Mouse (Mus musculus): ENCODE data around the gene Syt11. TPM values are rescaled to one million over a fixed set of nuclear protein-coding genes. Genes with fewer than 3 reads are reported as not detected.
"Not testable (repeated sequence)": the region's sequence is repeated elsewhere in the genome, so short reads cannot be mapped to it uniquely, and the experiment has no call there.

Gene Syt11
- polyA plus RNA-seq, 1 experiment from 2014 or later: 15.8 TPM

DNA sequence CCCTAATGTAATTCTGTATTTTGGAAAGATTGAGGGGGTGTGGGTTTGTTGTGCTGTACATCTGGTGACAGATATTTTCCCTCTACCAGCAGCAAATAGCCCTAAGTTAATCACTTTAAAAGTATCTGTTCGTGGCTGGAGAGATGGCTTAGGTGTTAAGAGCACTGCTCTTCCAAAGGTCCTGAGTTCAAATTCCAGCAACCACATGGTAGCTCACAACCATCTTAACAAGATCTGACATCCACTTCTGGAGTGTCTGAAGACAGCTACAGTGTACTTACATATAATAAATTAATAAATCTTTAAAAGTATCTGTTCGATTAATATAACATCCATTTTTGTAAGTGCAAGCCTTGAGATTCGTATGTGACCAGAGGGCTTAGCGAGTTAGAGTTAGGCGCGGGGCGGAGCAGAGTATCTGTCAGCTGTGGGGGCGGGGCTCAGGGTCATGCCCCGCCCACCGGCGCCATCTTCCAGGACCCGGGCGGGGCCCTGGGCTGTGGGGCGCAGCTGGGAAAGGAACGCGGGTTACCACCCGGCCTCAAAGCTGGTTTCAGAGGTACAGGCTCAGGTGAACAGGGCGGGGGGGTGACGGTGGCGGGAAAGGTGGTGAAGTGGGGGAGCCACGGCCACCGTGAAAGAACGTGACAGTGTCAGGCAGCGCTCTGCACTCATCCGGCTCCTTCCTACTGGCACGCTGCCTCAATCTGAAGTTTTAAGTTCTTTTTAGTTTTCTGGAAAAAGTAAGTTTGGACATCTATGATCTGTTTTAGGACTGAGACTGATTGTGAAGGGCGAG, 58.4 kb downstream of the Syt11 start, which contains the start of gene Rit1:
TSS of gene Rit1 (plus strand) at position 440 of the 799 bp plus-strand sequence.
- Histone ChIP-seq H3K36me3 (peaks cover 54% of the 10 kb centered on the region), H3K27ac (peak within 1 kb of the TSS; percentile 87), H3K4me1 (peaks cover 17% of the 10 kb centered on the region), H3K27me3 (ENCODE audit: insufficient read depth, poor library complexity, severe bottlenecking) (no peaks in the 10 kb centered on the region), H3K4me3 (peak within 1 kb of the TSS; percentile 74), H3K9me3 (no peaks in the 10 kb centered on the region)
- peak; percentile 93 for DNase-seq (ENCODE audit: low spot score)
- WGBS: under 1% methylated on average over 27 of the region's 27 CpGs

DNA sequence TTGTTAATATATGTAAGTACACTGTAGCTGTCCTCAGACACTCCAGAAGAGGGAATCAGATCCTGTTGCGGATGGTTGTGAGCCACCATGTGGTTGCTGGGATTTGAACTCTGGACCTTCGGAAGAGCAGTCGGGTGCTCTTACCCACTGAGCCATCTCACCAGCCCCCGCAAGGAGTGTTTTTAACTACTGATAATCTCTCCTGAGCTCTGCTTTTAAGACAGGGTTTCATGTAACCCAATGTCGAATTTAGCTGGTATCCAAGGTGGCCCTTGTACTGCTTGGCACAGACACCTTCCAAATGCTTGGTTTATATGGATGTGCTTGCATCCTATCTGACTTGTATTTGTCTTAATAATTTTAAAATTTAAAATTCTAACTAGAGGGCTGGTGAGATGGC, 59.2 kb downstream of the Syt11 start:
- 83% methylated on average over 5 of the region's 5 CpGs for WGBS
- not testable (repeated sequence) for H3K27me3 ChIP-seq (ENCODE audit: insufficient read depth, poor library complexity, severe bottlenecking); H3K27ac ChIP-seq; H3K9me3 ChIP-seq; H3K4me3 ChIP-seq
- Histone ChIP-seq H3K36me3 (peaks cover 56% of the 10 kb centered on the region), H3K4me1 (peaks cover 17% of the 10 kb centered on the region)
- peak; percentile 52 for DNase-seq (ENCODE audit: low spot score)

DNA sequence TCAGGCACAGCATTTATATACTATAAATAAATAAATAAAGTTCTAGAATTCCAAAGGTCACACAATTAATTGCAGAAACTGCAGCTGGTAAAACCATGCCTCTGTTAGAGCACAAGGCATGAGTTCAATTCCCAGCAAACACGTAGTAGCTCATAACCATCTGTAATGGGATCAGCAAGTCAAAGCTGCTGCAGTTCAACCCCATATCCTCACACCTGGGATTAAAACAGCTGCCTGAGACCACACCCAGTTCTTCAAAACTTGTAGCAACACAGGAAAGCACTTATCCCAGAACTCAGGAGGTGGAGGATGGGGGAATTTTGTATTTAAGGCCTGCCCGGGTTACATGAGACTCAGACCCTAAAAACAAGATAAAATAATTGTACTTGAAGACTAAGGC, 60.2 kb downstream of the Syt11 start:
- Histone ChIP-seq H3K27ac (no peak overlapping the region), H3K9me3 (no peaks in the 10 kb centered on the region), H3K36me3 (peaks cover 56% of the 10 kb centered on the region), H3K4me1 (peaks cover 17% of the 10 kb centered on the region), H3K27me3 (ENCODE audit: insufficient read depth, poor library complexity, severe bottlenecking) (no peaks in the 10 kb centered on the region), H3K4me3 (no peak overlapping the region)
- DNase-seq (ENCODE audit: low spot score): peak; percentile 48
- 66% methylated on average over 2 of the region's 2 CpGs for WGBS

DNA sequence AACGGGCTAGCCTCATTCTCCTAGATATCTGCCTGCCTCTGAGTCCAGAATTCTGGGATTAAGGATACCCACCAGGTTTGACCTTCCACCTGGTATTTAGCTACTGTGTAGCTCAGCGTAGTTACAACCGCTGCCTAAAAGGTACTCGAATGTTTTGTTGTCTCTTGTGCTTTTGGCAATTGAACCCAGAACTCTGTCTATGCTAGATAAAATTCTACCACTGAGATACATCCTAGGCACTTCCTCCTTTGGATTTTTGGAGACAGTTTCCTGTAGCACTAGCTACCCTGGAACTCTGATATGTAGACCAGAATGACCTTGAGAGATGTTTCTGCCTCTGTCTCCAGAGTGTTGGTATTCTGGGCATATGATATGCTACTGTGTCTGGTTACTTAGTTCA, 61.3 kb downstream of the Syt11 start:
- WGBS: 91% methylated on average over 4 of the region's 4 CpGs
- H3K4me1 ChIP-seq: peaks cover 10% of the 10 kb centered on the region

DNA sequence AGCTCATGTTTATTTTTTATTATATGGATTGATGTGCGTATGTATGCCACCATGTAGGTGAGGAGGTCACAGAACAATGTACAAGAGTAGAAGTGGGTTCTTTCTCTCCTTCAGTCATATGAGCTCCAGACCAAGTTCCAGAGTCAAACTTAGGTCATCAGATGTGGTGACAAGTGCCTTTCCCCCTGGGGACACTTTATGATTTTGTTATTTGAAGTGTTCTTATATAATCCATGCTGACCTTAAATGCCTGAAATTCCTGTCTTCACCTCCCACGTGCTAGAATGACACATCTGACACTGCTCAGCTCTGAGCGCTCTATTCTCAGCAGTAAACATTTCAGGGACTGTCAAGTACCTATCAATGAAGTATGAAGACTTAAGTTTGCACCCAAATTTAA, 73.7 kb downstream of the Syt11 start:
- Histone ChIP-seq H3K27me3 (ENCODE audit: insufficient read depth, poor library complexity, severe bottlenecking) (no peaks in the 10 kb centered on the region), H3K9me3 (no peaks in the 10 kb centered on the region), H3K4me3 (no peak overlapping the region), H3K4me1 (peaks cover 8% of the 10 kb centered on the region; the same call in 1 of the 2 replicates), H3K36me3 (peaks cover 98% of the 10 kb centered on the region), H3K27ac (no peak overlapping the region)
- no peak for DNase-seq (ENCODE audit: low spot score)
- 55% methylated on average over 3 of the region's 3 CpGs for WGBS

More for the DNA sequence above, 61.3 kb downstream of the Syt11 start:
- Histone ChIP-seq H3K9me3 (no peaks in the 10 kb centered on the region), H3K27me3 (ENCODE audit: insufficient read depth, poor library complexity, severe bottlenecking) (no peaks in the 10 kb centered on the region), H3K36me3 (peaks cover 57% of the 10 kb centered on the region), H3K4me3 (no peak overlapping the region), H3K27ac (no peak overlapping the region)
- DNase-seq (ENCODE audit: low spot score): peak; percentile 19

DNA sequence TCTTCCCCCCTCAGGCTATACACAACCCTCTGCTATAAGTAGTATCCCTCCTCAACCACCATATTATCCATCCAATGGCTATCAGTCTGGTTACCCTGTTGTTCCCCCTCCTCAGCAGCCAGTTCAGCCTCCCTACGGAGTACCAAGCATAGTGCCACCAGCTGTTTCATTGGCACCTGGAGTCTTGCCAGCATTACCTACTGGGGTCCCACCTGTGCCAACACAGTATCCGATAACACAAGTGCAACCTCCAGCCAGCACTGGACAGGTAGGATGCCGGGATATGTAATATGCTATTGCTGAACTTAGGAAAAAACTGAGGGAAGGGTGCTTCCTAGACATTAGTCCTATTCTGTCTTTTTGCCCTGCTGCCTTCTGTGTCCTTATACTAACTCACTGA, 74.7 kb downstream of the Syt11 start:
- 94% methylated on average over 3 of the region's 3 CpGs for WGBS
- Histone ChIP-seq H3K9me3 (no peaks in the 10 kb centered on the region), H3K27ac (no peak overlapping the region), H3K36me3 (peaks cover 98% of the 10 kb centered on the region), H3K4me3 (no peak overlapping the region), H3K27me3 (ENCODE audit: insufficient read depth, poor library complexity, severe bottlenecking) (no peaks in the 10 kb centered on the region), H3K4me1 (peaks cover 8% of the 10 kb centered on the region; the same call in 1 of the 2 replicates)
- peak; percentile 66 for DNase-seq (ENCODE audit: low spot score)

DNA sequence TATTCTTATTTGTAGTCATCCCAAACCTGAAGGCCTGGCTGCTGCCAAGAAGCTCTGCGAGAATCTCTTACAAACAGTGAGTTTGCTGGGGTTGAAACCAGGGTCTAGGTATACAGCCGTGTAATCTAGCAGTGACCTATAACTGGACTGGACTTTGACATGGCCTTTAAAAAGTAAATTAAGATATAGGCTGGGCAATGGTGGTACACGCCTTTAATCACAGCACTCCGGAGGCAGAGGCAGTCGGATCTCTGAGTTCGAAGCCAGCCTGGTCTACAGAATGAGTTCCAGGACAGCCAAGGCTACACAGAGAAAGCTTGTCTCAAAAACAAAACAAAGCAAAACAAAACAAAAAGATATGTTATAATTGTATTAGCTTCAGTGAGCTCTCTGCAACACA, 76.1 kb downstream of the Syt11 start:
- H3K36me3 ChIP-seq: peaks cover 98% of the 10 kb centered on the region
- no peaks in the 10 kb centered on the region for H3K9me3 ChIP-seq
- peak; percentile 53 for DNase-seq (ENCODE audit: low spot score)
- H3K27me3 ChIP-seq (ENCODE audit: insufficient read depth, poor library complexity, severe bottlenecking): no peaks in the 10 kb centered on the region
- H3K27ac ChIP-seq: no peak overlapping the region
- 91% methylated on average over 6 of the region's 6 CpGs for WGBS
- peaks cover 8% of the 10 kb centered on the region; the same call in 1 of the 2 replicates for H3K4me1 ChIP-seq
- H3K4me3 ChIP-seq: no peak overlapping the region

DNA sequence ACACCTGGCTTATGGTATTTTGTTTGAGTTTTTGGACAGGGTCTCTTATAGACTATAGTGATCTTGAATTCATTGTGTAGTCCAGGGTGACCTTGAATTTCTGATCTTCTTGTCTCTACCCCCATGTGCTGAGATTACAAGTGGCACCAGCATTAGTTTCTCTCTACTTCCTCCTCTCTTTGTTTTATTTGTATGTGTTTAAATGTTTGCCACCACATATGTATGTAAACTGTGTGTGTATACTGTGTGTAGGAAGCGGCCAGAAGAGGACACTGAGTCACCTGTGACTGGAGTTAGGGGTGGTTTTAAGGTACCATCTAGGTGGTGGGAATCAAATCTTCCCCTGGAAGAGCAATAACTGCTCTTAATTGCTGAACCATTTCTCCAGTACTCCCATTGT, 76.9 kb downstream of the Syt11 start:
- no peak for DNase-seq (ENCODE audit: low spot score)
- no peaks in the 10 kb centered on the region for H3K27me3 ChIP-seq (ENCODE audit: insufficient read depth, poor library complexity, severe bottlenecking)
- no peaks in the 10 kb centered on the region for H3K9me3 ChIP-seq
- 96% methylated on average over 1 of the region's 1 CpGs for WGBS
- H3K27ac ChIP-seq: no peak overlapping the region
- H3K36me3 ChIP-seq: peaks cover 98% of the 10 kb centered on the region
- peaks cover 8% of the 10 kb centered on the region; the same call in 1 of the 2 replicates for H3K4me1 ChIP-seq
- no peak overlapping the region for H3K4me3 ChIP-seq

DNA sequence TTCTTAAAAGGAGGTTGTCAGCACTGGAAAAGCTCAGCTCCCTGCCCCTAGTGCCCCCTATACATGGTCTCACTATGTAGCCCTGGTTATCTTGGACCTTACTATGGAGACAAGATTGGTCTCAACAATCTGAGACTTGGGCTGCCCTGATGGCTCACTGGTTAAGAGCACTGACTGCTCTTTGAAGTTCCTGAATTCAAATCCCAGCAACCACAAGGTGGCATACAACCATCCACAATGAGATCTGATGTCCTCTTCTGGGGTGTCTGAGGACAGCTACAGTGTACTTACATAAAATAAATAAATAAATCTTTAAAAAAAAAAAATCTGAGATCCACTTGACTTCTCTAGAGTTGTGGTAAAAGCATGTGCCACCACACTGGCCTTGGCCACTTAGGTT, 79.4 kb downstream of the Syt11 start:
- DNase-seq (ENCODE audit: low spot score): no peak
- H3K4me3 ChIP-seq: no peak overlapping the region
- H3K27ac ChIP-seq: no peak overlapping the region
- H3K27me3 ChIP-seq (ENCODE audit: insufficient read depth, poor library complexity, severe bottlenecking): no peaks in the 10 kb centered on the region
- peaks cover 97% of the 10 kb centered on the region for H3K36me3 ChIP-seq
- no peaks in the 10 kb centered on the region for H3K9me3 ChIP-seq
- H3K4me1 ChIP-seq: peaks cover 5% of the 10 kb centered on the region; the same call in 1 of the 2 replicates

Other genes with a start within 250 kb of the Syt11 start
- gene Mex3a, start 242.8 kb downstream of the Syt11 start, polyA plus RNA-seq (2016; fragmentation: Nextera tagmentation; extraction: Ambion mirVana): 11.6 and 22.8 TPM in 2 replicates
- gene Rab25, start 226.9 kb downstream of the Syt11 start, polyA plus RNA-seq (2016; fragmentation: Nextera tagmentation; extraction: Ambion mirVana): 1.1 and 1.6 TPM in 2 replicates
- 154 and 190 TPM in 2 replicates for gene Lamtor2, start 222.1 kb downstream of the Syt11 start, polyA plus RNA-seq (2016; fragmentation: Nextera tagmentation; extraction: Ambion mirVana)
- gene Ubqln4, start 221.4 kb downstream of the Syt11 start, polyA plus RNA-seq (2016; fragmentation: Nextera tagmentation; extraction: Ambion mirVana): 49.5 and 62.2 TPM in 2 replicates
- 184 and 207 TPM in 2 replicates for gene Ssr2, start 199.3 kb downstream of the Syt11 start, polyA plus RNA-seq (2016; fragmentation: Nextera tagmentation; extraction: Ambion mirVana)
- 82.5 and 108 TPM in 2 replicates for gene Arhgef2, start 169.2 kb downstream of the Syt11 start, polyA plus RNA-seq (2016; fragmentation: Nextera tagmentation; extraction: Ambion mirVana)
- not detected in 2 replicates for gene Rxfp4, start 122.0 kb downstream of the Syt11 start, polyA plus RNA-seq (2016; fragmentation: Nextera tagmentation; extraction: Ambion mirVana)
- 73.3 and 87.3 TPM in 2 replicates for gene Khdc4, start 89.4 kb downstream of the Syt11 start, polyA plus RNA-seq (2016; fragmentation: Nextera tagmentation; extraction: Ambion mirVana)
- 40.5 and 42.5 TPM in 2 replicates for gene Rit1, start 58.3 kb downstream of the Syt11 start, polyA plus RNA-seq (2016; fragmentation: Nextera tagmentation; extraction: Ambion mirVana)
- 11.4 and 13.7 TPM in 2 replicates for gene Gon4l, start 60.1 kb upstream of the Syt11 start, polyA plus RNA-seq (2016; fragmentation: Nextera tagmentation; extraction: Ambion mirVana)
- gene Msto1, start 138.8 kb upstream of the Syt11 start, polyA plus RNA-seq (2016; fragmentation: Nextera tagmentation; extraction: Ambion mirVana): 74.1 and 75.9 TPM in 2 replicates
- 14.1 and 14.5 TPM in 2 replicates for gene Ash1l, start 175.5 kb upstream of the Syt11 start, polyA plus RNA-seq (2016; fragmentation: Nextera tagmentation; extraction: Ambion mirVana)
- gene Dap3, start 176.0 kb upstream of the Syt11 start, polyA plus RNA-seq (2016; fragmentation: Nextera tagmentation; extraction: Ambion mirVana): 148 and 158 TPM in 2 replicates

Data from heart, embryonic 10.5 days (tissue).